Mouse (Mus musculus): Measurements from ENCODE around the gene Gm7849. TPM values are rescaled to one million over a fixed set of nuclear protein-coding genes. Genes with fewer than 3 reads are reported as not detected.

Gm7849 gene
- polyA plus RNA-seq (2012; rRNA removed) = not detected in 2 replicates

GRCm38 (mm10) chr8:21456460-21456859 lies at the start of gene Gm7849:
Gm7849 (minus strand) TSS chr8:21456560.

GRCm38 (mm10) chr8:21427111-21427510 lies 29.2 kb downstream of the Gm7849 start, which contains the start of gene Defa36:
Defa36 (plus strand) TSS chr8:21427411.

Other genes starting within 250 kb of the Gm7849 start
- gene Gm15292, start 206.8 kb downstream of the Gm7849 start, polyA plus RNA-seq (2012; rRNA removed) = not detected in 2 replicates
- not detected in 2 replicates for gene Defa27, start 141.0 kb downstream of the Gm7849 start, polyA plus RNA-seq (2012; rRNA removed)
- gene Defa29, start 129.5 kb downstream of the Gm7849 start, polyA plus RNA-seq (2012; rRNA removed) = not detected in 2 replicates
- not detected in 2 replicates for gene Defa2, start 78.0 kb downstream of the Gm7849 start, polyA plus RNA-seq (2012; rRNA removed)
- gene Defa33, start 64.7 kb downstream of the Gm7849 start, polyA plus RNA-seq (2012; rRNA removed) = not detected in 2 replicates
- not detected in 2 replicates for gene Defa36, start 29.1 kb downstream of the Gm7849 start, polyA plus RNA-seq (2012; rRNA removed)
- not detected in 2 replicates for gene Defa20, start 52.7 kb upstream of the Gm7849 start, polyA plus RNA-seq (2012; rRNA removed)
- gene Defa32, start 72.5 kb upstream of the Gm7849 start, polyA plus RNA-seq (2012; rRNA removed) = not detected in 2 replicates
- not detected in 2 replicates for gene Defa37, start 108.8 kb upstream of the Gm7849 start, polyA plus RNA-seq (2012; rRNA removed)
- gene Defa28, start 126.4 kb upstream of the Gm7849 start, polyA plus RNA-seq (2012; rRNA removed) = not detected in 2 replicates
- not detected in 2 replicates for gene Gm7861, start 137.9 kb upstream of the Gm7849 start, polyA plus RNA-seq (2012; rRNA removed)
- not detected in 2 replicates for gene Defa26, start 161.6 kb upstream of the Gm7849 start, polyA plus RNA-seq (2012; rRNA removed)
- gene Defa17, start 199.2 kb upstream of the Gm7849 start, polyA plus RNA-seq (2012; rRNA removed) = not detected in 2 replicates
- not detected in 2 replicates for gene Defa34, start 209.2 kb upstream of the Gm7849 start, polyA plus RNA-seq (2012; rRNA removed)
- gene AY761184, start 247.1 kb upstream of the Gm7849 start, polyA plus RNA-seq (2012; rRNA removed) = not detected in 2 replicates